Mouse (Mus musculus) bone marrow, adult 2 months (tissue): ENCODE data around the gene Pbld1.

ENCODE experiments used
- CTCF ChIP-seq: fragments of 200-500 bp; IDR thresholded peaks from 2 replicates; pipeline ENCODE4 v1.5.1; 2011; ENCODE audit warnings: low read length, control low read depth; ENCODE audit not compliant: control insufficient read depth, insufficient read depth
- POLR2A ChIP-seq: fragments of 200-500 bp; IDR thresholded peaks from 2 replicates; pipeline ENCODE4 v1.6.1; 2011; ENCODE audit warnings: low read depth, mild to moderate bottlenecking, control low read depth, low read length, borderline replicate concordance; ENCODE audit not compliant: control insufficient read depth

DNA sequence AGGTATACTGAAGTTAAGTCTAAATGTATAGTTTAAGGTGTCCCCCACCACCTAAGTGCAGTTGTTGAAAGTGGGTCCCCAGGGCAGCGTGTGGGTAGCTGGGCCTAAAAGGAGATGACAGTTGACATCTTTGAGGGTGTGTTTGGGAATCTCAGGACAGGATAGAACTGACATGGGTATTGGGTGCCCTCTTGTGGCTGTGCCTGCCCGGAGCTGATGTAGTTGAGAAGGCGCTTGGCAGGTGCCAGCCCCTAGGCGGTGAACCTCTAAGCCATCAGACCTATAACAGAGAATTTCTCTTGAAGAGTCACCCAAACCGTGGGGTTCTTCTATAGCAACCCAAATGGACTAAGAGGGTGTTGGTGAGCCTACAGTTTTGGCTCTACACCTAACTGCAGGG lies 6.0 kb downstream of the Pbld1 start:
- TF ChIP-seq POLR2A (no peak), CTCF (peak; percentile 75)
